Mouse (Mus musculus): Measurements from ENCODE around the gene Chit1. TPM values are rescaled to one million over a fixed set of nuclear protein-coding genes. Genes with fewer than 3 reads are reported as not detected.
A peak's percentile ranks its signal among the peaks of the same experiment; 100 is the strongest.

Chit1 gene
- polyA plus RNA-seq, 1 experiment, result not detected

DNA sequence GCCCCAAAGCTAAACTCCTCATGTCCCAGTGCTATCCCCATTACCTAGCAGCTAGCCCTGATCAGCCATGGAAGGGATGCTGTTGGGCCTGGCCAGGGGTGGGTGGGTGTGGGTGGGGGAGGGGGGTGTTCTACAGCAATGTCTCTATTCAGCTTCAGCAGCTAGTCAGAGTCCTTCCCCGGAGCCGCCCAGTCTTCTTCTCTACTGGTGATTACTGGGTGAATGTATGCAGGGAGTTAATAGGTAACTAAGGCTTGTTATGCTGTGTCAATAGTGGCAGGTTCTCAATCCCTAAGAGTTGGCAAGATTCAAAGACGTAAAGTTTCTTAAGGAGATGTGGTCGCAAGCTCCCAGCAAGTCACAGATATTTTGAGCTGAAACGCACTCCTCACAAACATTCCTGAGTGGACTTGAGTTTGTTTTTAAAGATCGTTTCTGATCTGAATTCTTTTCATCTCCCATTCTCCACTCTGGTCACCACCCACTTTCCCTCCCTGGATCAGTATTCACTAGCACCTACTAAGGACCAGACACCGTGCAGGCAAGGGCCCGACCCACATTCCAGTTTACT, 40.9 kb upstream of the Chit1 start:
- H3K27me3 ChIP-seq (replicated peaks), result peaks cover 4% of the 10 kb centered on the region
- no peaks in the 10 kb centered on the region for H3K9me3 ChIP-seq
- no peak overlapping the region for H3K4me3 ChIP-seq (replicated peaks)
- H3K36me3 ChIP-seq (replicated peaks; ENCODE audit: low read length), result peaks cover 12% of the 10 kb centered on the region
- H3K4me1 ChIP-seq, result peaks cover 95% of the 10 kb centered on the region
- TF ChIP-seq GATA1 (IDR thresholded peaks at IDR 0.05; ENCODE audit: borderline replicate concordance, low read length) (no peak), FLI1 (IDR thresholded peaks at IDR 0.05; ENCODE audit: low read length) (no peak)

DNA sequence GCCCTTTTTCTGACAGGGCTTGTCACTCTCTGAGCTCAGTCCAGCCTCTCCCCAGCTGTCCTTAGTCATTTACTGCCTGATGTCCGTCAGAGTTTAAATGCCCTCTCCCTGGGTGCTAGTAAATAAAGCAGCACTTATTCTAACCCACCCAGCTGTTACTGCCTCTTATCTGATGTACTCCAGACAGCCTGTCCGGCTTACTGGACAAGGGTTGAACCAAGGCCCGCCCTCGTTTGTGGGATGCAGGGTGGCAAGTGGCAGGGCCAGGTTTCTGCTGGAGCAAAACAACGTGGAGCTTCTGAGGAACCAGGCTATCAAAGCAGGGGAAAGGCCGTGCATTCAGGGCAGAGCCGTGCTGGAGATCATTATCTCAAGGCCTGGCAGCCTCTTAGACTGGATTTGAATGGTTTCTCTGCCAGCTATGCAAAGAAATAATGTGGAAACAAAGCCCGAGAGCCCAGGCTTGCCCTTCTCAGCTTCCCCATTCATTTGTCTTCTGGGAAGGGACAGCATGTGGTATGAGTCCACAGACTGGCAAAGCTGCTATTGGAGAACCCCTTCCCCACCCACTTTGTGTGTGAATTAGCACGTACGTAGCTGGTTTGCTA, 39.5 kb upstream of the Chit1 start:
- Histone ChIP-seq H3K36me3 (replicated peaks; ENCODE audit: low read length) (peaks cover 25% of the 10 kb centered on the region), H3K27me3 (replicated peaks) (peaks cover 4% of the 10 kb centered on the region), H3K4me1 (peaks cover 95% of the 10 kb centered on the region), H3K4me3 (replicated peaks) (no peak overlapping the region), H3K9me3 (no peaks in the 10 kb centered on the region)
- TF ChIP-seq FLI1 (IDR thresholded peaks at IDR 0.05; ENCODE audit: low read length) (no peak), GATA1 (IDR thresholded peaks at IDR 0.05; ENCODE audit: borderline replicate concordance, low read length) (no peak)

DNA sequence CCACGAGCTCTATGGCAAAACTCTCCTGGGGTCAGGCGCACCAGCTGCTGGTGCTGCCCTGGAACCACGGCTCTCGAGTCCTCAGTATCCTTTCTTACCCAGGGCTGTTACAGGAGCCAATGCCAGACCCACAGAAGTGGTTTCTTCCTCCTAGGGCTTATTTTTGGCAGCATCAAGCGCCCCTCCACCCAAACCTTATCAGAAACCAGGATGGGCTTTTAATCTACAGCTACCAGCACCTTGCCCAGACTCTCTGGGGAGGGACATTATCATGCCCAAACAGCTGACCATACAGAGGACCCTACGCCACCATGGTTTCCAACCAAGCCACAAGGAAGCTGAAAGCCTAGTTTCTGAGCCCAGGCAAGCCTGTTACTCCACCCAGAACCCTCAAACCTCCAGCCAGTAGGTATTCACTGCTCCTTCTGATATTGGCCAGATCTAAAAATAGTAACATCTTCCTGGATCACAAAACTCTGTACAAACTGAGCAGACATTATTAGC, 37.9 kb upstream of the Chit1 start:
- no peak for TF ChIP-seq GATA1 (IDR thresholded peaks at IDR 0.05; ENCODE audit: borderline replicate concordance, low read length)
- no peak for TF ChIP-seq FLI1 (IDR thresholded peaks at IDR 0.05; ENCODE audit: low read length)
- H3K9me3 ChIP-seq, result no peaks in the 10 kb centered on the region
- H3K36me3 ChIP-seq (replicated peaks; ENCODE audit: low read length), result peaks cover 40% of the 10 kb centered on the region
- H3K4me1 ChIP-seq, result peaks cover 95% of the 10 kb centered on the region
- peak overlapping the region; percentile 68 for H3K4me3 ChIP-seq (replicated peaks)
- H3K27me3 ChIP-seq (replicated peaks), result peaks cover 1% of the 10 kb centered on the region

DNA sequence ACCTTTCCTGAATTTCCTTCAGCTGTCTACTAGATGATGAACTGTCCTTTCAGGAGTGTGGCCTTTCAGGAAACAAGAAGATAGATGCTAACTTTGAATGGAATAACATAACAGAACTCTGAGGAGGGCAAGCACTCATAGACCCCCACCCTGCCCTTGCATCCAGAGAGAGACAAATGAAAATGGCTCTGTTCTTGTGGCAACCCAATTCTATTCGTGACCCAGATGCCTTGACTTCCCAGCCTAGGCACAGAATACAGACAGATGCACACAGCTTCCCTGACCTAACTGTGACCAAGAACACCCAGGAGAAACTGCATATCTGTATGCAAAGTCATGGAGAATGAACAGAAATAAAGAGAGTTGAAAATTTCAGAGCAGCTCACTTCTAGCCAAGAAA, 37.4 kb upstream of the Chit1 start:
- TF ChIP-seq GATA1 (IDR thresholded peaks at IDR 0.05; ENCODE audit: borderline replicate concordance, low read length), result no peak
- TF ChIP-seq FLI1 (IDR thresholded peaks at IDR 0.05; ENCODE audit: low read length), result no peak
- H3K4me1 ChIP-seq, result peaks cover 95% of the 10 kb centered on the region
- peak overlapping the region; percentile 68 for H3K4me3 ChIP-seq (replicated peaks)

DNA sequence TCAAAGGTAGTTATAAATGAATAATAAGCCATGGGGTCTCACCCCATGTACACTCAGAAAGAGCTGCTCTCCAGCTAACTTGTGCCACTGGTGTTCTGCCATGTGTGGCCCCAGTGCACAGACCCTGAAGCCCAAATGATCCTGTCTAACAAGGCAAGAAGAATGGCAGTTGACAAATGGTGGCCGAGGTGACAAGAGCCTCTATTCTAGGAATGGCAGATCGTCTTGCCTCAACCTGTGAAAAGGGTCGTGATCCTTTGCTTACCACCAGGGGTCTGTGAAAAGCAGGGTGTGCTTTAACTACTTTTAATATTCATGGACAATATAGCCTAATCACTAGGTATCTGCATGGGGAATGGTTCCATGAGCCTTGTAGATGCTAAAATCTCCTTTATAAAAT, 36.9 kb upstream of the Chit1 start:
- Histone ChIP-seq H3K9me3 (no peaks in the 10 kb centered on the region), H3K4me3 (replicated peaks) (peak overlapping the region; percentile 79), H3K27me3 (replicated peaks) (no peaks in the 10 kb centered on the region), H3K36me3 (replicated peaks; ENCODE audit: low read length) (peaks cover 40% of the 10 kb centered on the region), H3K4me1 (peaks cover 93% of the 10 kb centered on the region)
- TF ChIP-seq GATA1 (IDR thresholded peaks at IDR 0.05; ENCODE audit: borderline replicate concordance, low read length) (no peak), FLI1 (IDR thresholded peaks at IDR 0.05; ENCODE audit: low read length) (no peak)

More for the DNA sequence above, 37.4 kb upstream of the Chit1 start:
- Histone ChIP-seq H3K9me3 (no peaks in the 10 kb centered on the region), H3K36me3 (replicated peaks; ENCODE audit: low read length) (peaks cover 40% of the 10 kb centered on the region), H3K27me3 (replicated peaks) (peaks cover 1% of the 10 kb centered on the region)

DNA sequence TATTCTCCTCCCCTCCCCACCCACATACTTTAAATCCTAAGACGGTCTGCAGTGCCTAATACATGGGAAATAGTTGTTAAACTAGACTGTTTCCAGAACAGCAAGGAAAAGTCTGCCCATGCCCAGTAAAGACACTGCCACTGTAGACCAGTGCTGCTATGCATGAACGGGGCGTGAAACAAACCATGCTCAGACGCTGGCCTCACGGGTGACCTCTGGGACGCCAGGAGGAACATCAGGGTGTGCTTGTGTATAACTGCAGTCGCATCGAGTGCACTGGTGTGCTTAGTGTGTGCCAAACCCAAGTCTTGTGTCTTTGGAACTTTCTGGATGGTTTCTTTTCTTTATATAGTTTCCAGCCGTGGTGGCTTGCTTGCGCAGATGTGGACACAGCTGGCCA, 36.4 kb upstream of the Chit1 start:
- Histone ChIP-seq H3K9me3 (no peaks in the 10 kb centered on the region), H3K4me3 (replicated peaks) (peak overlapping the region; percentile 80), H3K27me3 (replicated peaks) (no peaks in the 10 kb centered on the region), H3K4me1 (peaks cover 93% of the 10 kb centered on the region), H3K36me3 (replicated peaks; ENCODE audit: low read length) (peaks cover 40% of the 10 kb centered on the region)
- TF ChIP-seq GATA1 (IDR thresholded peaks at IDR 0.05; ENCODE audit: borderline replicate concordance, low read length), result no peak
- TF ChIP-seq FLI1 (IDR thresholded peaks at IDR 0.05; ENCODE audit: low read length), result no peak

DNA sequence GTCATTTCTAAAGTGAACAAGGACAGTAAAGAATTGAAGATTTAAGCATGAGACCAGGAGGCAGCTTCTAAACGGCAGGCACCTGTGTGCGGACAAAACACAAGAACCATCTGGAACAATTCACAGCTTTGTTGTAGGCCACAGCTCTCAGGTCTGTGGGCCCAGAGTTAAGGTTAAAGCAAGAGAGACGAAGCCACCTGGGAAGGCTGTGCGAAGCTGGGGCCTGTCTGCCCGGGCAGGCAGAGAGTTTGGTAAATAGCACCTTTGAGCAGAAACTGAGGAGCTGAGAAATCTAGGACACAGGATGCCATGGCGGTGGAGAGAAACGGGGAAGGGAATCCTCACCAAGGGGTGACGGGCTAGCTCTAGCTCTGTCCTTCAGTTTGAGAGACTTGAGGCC, 35.5 kb upstream of the Chit1 start:
- no peaks in the 10 kb centered on the region for H3K27me3 ChIP-seq (replicated peaks)
- no peaks in the 10 kb centered on the region for H3K9me3 ChIP-seq
- TF ChIP-seq FLI1 (IDR thresholded peaks at IDR 0.05; ENCODE audit: low read length), result no peak
- no peak for TF ChIP-seq GATA1 (IDR thresholded peaks at IDR 0.05; ENCODE audit: borderline replicate concordance, low read length)
- peak overlapping the region; percentile 88 for H3K4me3 ChIP-seq (replicated peaks)
- peaks cover 40% of the 10 kb centered on the region for H3K36me3 ChIP-seq (replicated peaks; ENCODE audit: low read length)
- H3K4me1 ChIP-seq, result peaks cover 93% of the 10 kb centered on the region

DNA sequence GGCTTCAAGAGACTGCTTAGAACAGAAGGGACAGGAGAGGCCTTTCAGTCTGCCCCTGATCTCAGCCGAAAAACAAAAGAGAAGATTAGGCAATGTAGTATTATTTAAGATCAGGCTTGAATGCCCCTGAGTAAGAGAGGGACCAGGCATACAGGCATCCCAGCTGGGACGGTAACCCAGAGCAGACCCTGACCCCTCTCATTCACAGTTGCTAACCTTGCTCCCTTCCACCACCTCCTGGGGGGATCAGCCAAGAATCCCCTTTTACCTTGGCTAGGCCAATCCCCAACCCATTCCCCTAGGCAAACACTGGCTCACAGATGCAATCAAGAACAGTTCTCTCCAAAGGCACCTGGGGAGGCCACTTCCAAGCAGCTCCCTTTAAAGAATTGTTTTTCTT, 34.3 kb upstream of the Chit1 start:
- Histone ChIP-seq H3K4me1 (peaks cover 93% of the 10 kb centered on the region), H3K36me3 (replicated peaks; ENCODE audit: low read length) (peaks cover 40% of the 10 kb centered on the region), H3K27me3 (replicated peaks) (no peaks in the 10 kb centered on the region), H3K9me3 (no peaks in the 10 kb centered on the region), H3K4me3 (replicated peaks) (peak overlapping the region; percentile 88)
- TF ChIP-seq FLI1 (IDR thresholded peaks at IDR 0.05; ENCODE audit: low read length), result no peak
- TF ChIP-seq GATA1 (IDR thresholded peaks at IDR 0.05; ENCODE audit: borderline replicate concordance, low read length), result no peak

DNA sequence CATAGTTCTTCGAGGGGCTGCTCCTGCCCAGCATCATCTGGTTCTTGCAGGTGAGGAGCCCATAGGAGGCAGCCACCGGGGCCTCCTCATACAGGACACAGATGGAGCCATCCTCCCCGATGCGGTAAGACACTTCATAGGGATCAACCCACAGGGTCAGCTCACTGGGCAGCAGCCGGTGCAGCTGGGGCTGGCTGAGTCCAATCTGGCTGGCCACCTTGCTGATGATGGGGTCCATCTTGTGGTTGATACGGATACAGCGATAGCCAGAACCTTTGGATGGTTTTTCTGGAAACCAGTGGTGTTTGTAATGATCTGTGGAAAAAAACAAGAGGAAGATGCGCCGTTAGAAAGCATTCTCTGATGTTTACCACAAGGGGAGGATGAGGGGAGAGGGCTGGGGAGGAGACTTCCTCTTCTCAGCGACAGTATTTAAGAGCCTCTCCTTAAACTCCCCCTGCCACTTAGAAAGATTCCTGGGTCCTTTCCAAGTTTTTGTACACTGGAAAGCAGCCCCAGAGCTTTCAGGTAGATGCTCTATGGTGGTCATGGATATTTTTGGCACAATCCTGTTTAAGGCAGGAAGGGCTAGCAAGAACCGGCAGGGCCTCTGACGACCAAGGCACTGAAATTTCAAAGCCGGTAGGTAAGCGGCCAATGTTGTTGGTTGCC, 33.5 kb upstream of the Chit1 start:
- peaks cover 93% of the 10 kb centered on the region for H3K4me1 ChIP-seq
- TF ChIP-seq FLI1 (IDR thresholded peaks at IDR 0.05; ENCODE audit: low read length) (no peak), GATA1 (IDR thresholded peaks at IDR 0.05; ENCODE audit: borderline replicate concordance, low read length) (no peak)
- peak overlapping the region; percentile 97 for H3K4me3 ChIP-seq (replicated peaks)
- H3K27me3 ChIP-seq (replicated peaks), result no peaks in the 10 kb centered on the region
- no peaks in the 10 kb centered on the region for H3K9me3 ChIP-seq
- H3K36me3 ChIP-seq (replicated peaks; ENCODE audit: low read length), result peaks cover 40% of the 10 kb centered on the region
